Mouse (Mus musculus): ENCODE data around the gene Pla2r1. TPM values are rescaled to one million over a fixed set of nuclear protein-coding genes. Genes with fewer than 3 reads are reported as not detected.

Pla2r1 gene
- polyA plus RNA-seq, 1 experiment from 2014 or later, result 3.3 TPM

- H3K27me3 ChIP-seq (ENCODE audit: control insufficient read depth, insufficient read depth, low read length), result no peaks in the 10 kb centered on the region
- ATAC-seq (replicated peaks; ENCODE audit: insufficient number of reproducible peaks, low FRiP score, low TSS enrichment), result no peak
- WGBS (ENCODE audit: insufficient replicate concordance), result 69% methylated on average over 5 of the region's 5 CpGs
Observed at GRCm38 (mm10) chr2:60532495-60532894, 20.6 kb downstream of the Pla2r1 start.

GRCm38 (mm10) chr2:60515817-60516216 is 37.3 kb downstream of the Pla2r1 start:
- H3K4me2 ChIP-seq, result peak overlapping the region; percentile 52
- no peak overlapping the region for H3K27ac ChIP-seq (ENCODE audit: low read depth, low read length)
- no peak; the same call in 1 of the 2 replicates for ATAC-seq (replicated peaks; ENCODE audit: insufficient number of reproducible peaks, low FRiP score, low TSS enrichment)
- H3K36me3 ChIP-seq (ENCODE audit: control insufficient read depth, insufficient read depth, low read length), result no peaks in the 10 kb centered on the region
- no peaks in the 10 kb centered on the region for H3K27me3 ChIP-seq (ENCODE audit: control insufficient read depth, insufficient read depth, low read length)
- no peak overlapping the region for H3K9ac ChIP-seq (ENCODE audit: low read depth, low read length)
- H3K4me3 ChIP-seq (ENCODE audit: low read depth, low read length), result peak overlapping the region; percentile 19; the same call in 1 of the 2 replicates
- WGBS (ENCODE audit: insufficient replicate concordance), result 28% methylated on average over 8 of the region's 8 CpGs
- H3K4me1 ChIP-seq (ENCODE audit: control insufficient read depth, insufficient read depth, low read length), result no peaks in the 10 kb centered on the region
- H3K9me3 ChIP-seq (replicated peaks; ENCODE audit: control insufficient read depth, low read length), result no peaks in the 10 kb centered on the region

More at GRCm38 (mm10) chr2:60532495-60532894, 20.6 kb downstream of the Pla2r1 start:
- H3K4me1 ChIP-seq (ENCODE audit: control insufficient read depth, insufficient read depth, low read length), result no peaks in the 10 kb centered on the region
- H3K27ac ChIP-seq (ENCODE audit: low read depth, low read length), result no peak overlapping the region
- H3K9ac ChIP-seq (ENCODE audit: low read depth, low read length), result no peak overlapping the region
- no peak overlapping the region for H3K4me2 ChIP-seq
- no peak overlapping the region for H3K4me3 ChIP-seq (ENCODE audit: low read depth, low read length)
- H3K9me3 ChIP-seq (replicated peaks; ENCODE audit: control insufficient read depth, low read length), result no peaks in the 10 kb centered on the region
- no peaks in the 10 kb centered on the region for H3K36me3 ChIP-seq (ENCODE audit: control insufficient read depth, insufficient read depth, low read length)

GRCm38 (mm10) chr2:60514863-60515262 is 38.2 kb downstream of the Pla2r1 start:
- no peak overlapping the region for H3K27ac ChIP-seq (ENCODE audit: low read depth, low read length)
- H3K4me1 ChIP-seq (ENCODE audit: control insufficient read depth, insufficient read depth, low read length), result no peaks in the 10 kb centered on the region
- no peaks in the 10 kb centered on the region for H3K36me3 ChIP-seq (ENCODE audit: control insufficient read depth, insufficient read depth, low read length)
- no peaks in the 10 kb centered on the region for H3K27me3 ChIP-seq (ENCODE audit: control insufficient read depth, insufficient read depth, low read length)
- H3K4me2 ChIP-seq, result no peak overlapping the region
- H3K4me3 ChIP-seq (ENCODE audit: low read depth, low read length), result no peak overlapping the region
- WGBS (ENCODE audit: insufficient replicate concordance), result 71% methylated on average over 4 of the region's 4 CpGs
- no peak overlapping the region for H3K9ac ChIP-seq (ENCODE audit: low read depth, low read length)
- ATAC-seq (replicated peaks; ENCODE audit: insufficient number of reproducible peaks, low FRiP score, low TSS enrichment), result no peak
- H3K9me3 ChIP-seq (replicated peaks; ENCODE audit: control insufficient read depth, low read length), result no peaks in the 10 kb centered on the region

GRCm38 (mm10) chr2:60510718-60511117 is 42.4 kb downstream of the Pla2r1 start:
- Histone ChIP-seq H3K27ac (ENCODE audit: low read depth, low read length) (no peak overlapping the region), H3K27me3 (ENCODE audit: control insufficient read depth, insufficient read depth, low read length) (no peaks in the 10 kb centered on the region), H3K4me2 (no peak overlapping the region), H3K9me3 (replicated peaks; ENCODE audit: control insufficient read depth, low read length) (no peaks in the 10 kb centered on the region), H3K4me3 (ENCODE audit: low read depth, low read length) (no peak overlapping the region), H3K4me1 (ENCODE audit: control insufficient read depth, insufficient read depth, low read length) (no peaks in the 10 kb centered on the region), H3K36me3 (ENCODE audit: control insufficient read depth, insufficient read depth, low read length) (no peaks in the 10 kb centered on the region), H3K9ac (ENCODE audit: low read depth, low read length) (no peak overlapping the region)
- WGBS (ENCODE audit: insufficient replicate concordance), result 90% methylated on average over 1 of the region's 1 CpGs
- ATAC-seq (replicated peaks; ENCODE audit: insufficient number of reproducible peaks, low FRiP score, low TSS enrichment), result no peak

GRCm38 (mm10) chr2:60505145-60505544 is 48.0 kb downstream of the Pla2r1 start:
- H3K9me3 ChIP-seq (replicated peaks; ENCODE audit: control insufficient read depth, low read length), result no peaks in the 10 kb centered on the region
- H3K4me2 ChIP-seq, result peak overlapping the region; percentile 19; the same call in 1 of the 2 replicates
- no peaks in the 10 kb centered on the region for H3K36me3 ChIP-seq (ENCODE audit: control insufficient read depth, insufficient read depth, low read length)
- no peaks in the 10 kb centered on the region for H3K27me3 ChIP-seq (ENCODE audit: control insufficient read depth, insufficient read depth, low read length)
- no peak for ATAC-seq (replicated peaks; ENCODE audit: insufficient number of reproducible peaks, low FRiP score, low TSS enrichment)
- peak overlapping the region; percentile 73 for H3K27ac ChIP-seq (ENCODE audit: low read depth, low read length)
- WGBS (ENCODE audit: insufficient replicate concordance), result 37% methylated on average over 2 of the region's 2 CpGs
- H3K9ac ChIP-seq (ENCODE audit: low read depth, low read length), result 0 out of 2 replicates have a peak overlapping the region, but pooled peaks have one; percentile 10
- H3K4me3 ChIP-seq (ENCODE audit: low read depth, low read length), result no peak overlapping the region
- peaks cover 7% of the 10 kb centered on the region for H3K4me1 ChIP-seq (ENCODE audit: control insufficient read depth, insufficient read depth, low read length)

GRCm38 (mm10) chr2:60504718-60505117 is 48.4 kb downstream of the Pla2r1 start:
- Histone ChIP-seq H3K9me3 (replicated peaks; ENCODE audit: control insufficient read depth, low read length) (no peaks in the 10 kb centered on the region), H3K27me3 (ENCODE audit: control insufficient read depth, insufficient read depth, low read length) (no peaks in the 10 kb centered on the region), H3K27ac (ENCODE audit: low read depth, low read length) (peak overlapping the region; percentile 73), H3K4me3 (ENCODE audit: low read depth, low read length) (no peak overlapping the region), H3K4me1 (ENCODE audit: control insufficient read depth, insufficient read depth, low read length) (peaks cover 7% of the 10 kb centered on the region), H3K4me2 (peak overlapping the region; percentile 19; the same call in 1 of the 2 replicates), H3K36me3 (ENCODE audit: control insufficient read depth, insufficient read depth, low read length) (no peaks in the 10 kb centered on the region), H3K9ac (ENCODE audit: low read depth, low read length) (0 out of 2 replicates have a peak overlapping the region, but pooled peaks have one; percentile 10)
- ATAC-seq (replicated peaks; ENCODE audit: insufficient number of reproducible peaks, low FRiP score, low TSS enrichment), result no peak
- WGBS (ENCODE audit: insufficient replicate concordance), result 24% methylated on average over 2 of the region's 2 CpGs

- H3K36me3 ChIP-seq (ENCODE audit: control insufficient read depth, insufficient read depth, low read length), result no peaks in the 10 kb centered on the region
- H3K27ac ChIP-seq (ENCODE audit: low read depth, low read length), result no peak overlapping the region
- no peak for ATAC-seq (replicated peaks; ENCODE audit: insufficient number of reproducible peaks, low FRiP score, low TSS enrichment)
- WGBS (ENCODE audit: insufficient replicate concordance), result 65% methylated on average over 4 of the region's 4 CpGs
- H3K9me3 ChIP-seq (replicated peaks; ENCODE audit: control insufficient read depth, low read length), result no peaks in the 10 kb centered on the region
- H3K4me1 ChIP-seq (ENCODE audit: control insufficient read depth, insufficient read depth, low read length), result peaks cover 7% of the 10 kb centered on the region
- H3K9ac ChIP-seq (ENCODE audit: low read depth, low read length), result no peak overlapping the region
- no peak overlapping the region for H3K4me2 ChIP-seq
- no peaks in the 10 kb centered on the region for H3K27me3 ChIP-seq (ENCODE audit: control insufficient read depth, insufficient read depth, low read length)
- H3K4me3 ChIP-seq (ENCODE audit: low read depth, low read length), result no peak overlapping the region
Observed at GRCm38 (mm10) chr2:60503991-60504390, 49.1 kb downstream of the Pla2r1 start.

GRCm38 (mm10) chr2:60500583-60501116 is 52.5 kb downstream of the Pla2r1 start:
- Histone ChIP-seq H3K4me2 (no peak overlapping the region), H3K27me3 (ENCODE audit: control insufficient read depth, insufficient read depth, low read length) (no peaks in the 10 kb centered on the region), H3K36me3 (ENCODE audit: control insufficient read depth, insufficient read depth, low read length) (no peaks in the 10 kb centered on the region), H3K4me3 (ENCODE audit: low read depth, low read length) (no peak overlapping the region), H3K9ac (ENCODE audit: low read depth, low read length) (no peak overlapping the region), H3K27ac (ENCODE audit: low read depth, low read length) (no peak overlapping the region), H3K9me3 (replicated peaks; ENCODE audit: control insufficient read depth, low read length) (no peaks in the 10 kb centered on the region), H3K4me1 (ENCODE audit: control insufficient read depth, insufficient read depth, low read length) (peaks cover 7% of the 10 kb centered on the region)
- WGBS (ENCODE audit: insufficient replicate concordance), result 86% methylated on average over 1 of the region's 1 CpGs
- ATAC-seq (replicated peaks; ENCODE audit: insufficient number of reproducible peaks, low FRiP score, low TSS enrichment), result no peak

GRCm38 (mm10) chr2:60479906-60480305 is 73.2 kb downstream of the Pla2r1 start:
- Histone ChIP-seq H3K27ac (ENCODE audit: low read depth, low read length) (no peak overlapping the region), H3K9ac (ENCODE audit: low read depth, low read length) (no peak overlapping the region), H3K36me3 (ENCODE audit: control insufficient read depth, insufficient read depth, low read length) (no peaks in the 10 kb centered on the region), H3K4me1 (ENCODE audit: control insufficient read depth, insufficient read depth, low read length) (peaks cover 4% of the 10 kb centered on the region; the same call in 1 of the 2 replicates), H3K4me3 (ENCODE audit: low read depth, low read length) (no peak overlapping the region), H3K27me3 (ENCODE audit: control insufficient read depth, insufficient read depth, low read length) (no peaks in the 10 kb centered on the region), H3K4me2 (no peak overlapping the region), H3K9me3 (replicated peaks; ENCODE audit: control insufficient read depth, low read length) (no peaks in the 10 kb centered on the region)
- 83% methylated on average over 7 of the region's 7 CpGs for WGBS (ENCODE audit: insufficient replicate concordance)
- ATAC-seq (replicated peaks; ENCODE audit: insufficient number of reproducible peaks, low FRiP score, low TSS enrichment), result no peak
